In the genomic region with DNA sequence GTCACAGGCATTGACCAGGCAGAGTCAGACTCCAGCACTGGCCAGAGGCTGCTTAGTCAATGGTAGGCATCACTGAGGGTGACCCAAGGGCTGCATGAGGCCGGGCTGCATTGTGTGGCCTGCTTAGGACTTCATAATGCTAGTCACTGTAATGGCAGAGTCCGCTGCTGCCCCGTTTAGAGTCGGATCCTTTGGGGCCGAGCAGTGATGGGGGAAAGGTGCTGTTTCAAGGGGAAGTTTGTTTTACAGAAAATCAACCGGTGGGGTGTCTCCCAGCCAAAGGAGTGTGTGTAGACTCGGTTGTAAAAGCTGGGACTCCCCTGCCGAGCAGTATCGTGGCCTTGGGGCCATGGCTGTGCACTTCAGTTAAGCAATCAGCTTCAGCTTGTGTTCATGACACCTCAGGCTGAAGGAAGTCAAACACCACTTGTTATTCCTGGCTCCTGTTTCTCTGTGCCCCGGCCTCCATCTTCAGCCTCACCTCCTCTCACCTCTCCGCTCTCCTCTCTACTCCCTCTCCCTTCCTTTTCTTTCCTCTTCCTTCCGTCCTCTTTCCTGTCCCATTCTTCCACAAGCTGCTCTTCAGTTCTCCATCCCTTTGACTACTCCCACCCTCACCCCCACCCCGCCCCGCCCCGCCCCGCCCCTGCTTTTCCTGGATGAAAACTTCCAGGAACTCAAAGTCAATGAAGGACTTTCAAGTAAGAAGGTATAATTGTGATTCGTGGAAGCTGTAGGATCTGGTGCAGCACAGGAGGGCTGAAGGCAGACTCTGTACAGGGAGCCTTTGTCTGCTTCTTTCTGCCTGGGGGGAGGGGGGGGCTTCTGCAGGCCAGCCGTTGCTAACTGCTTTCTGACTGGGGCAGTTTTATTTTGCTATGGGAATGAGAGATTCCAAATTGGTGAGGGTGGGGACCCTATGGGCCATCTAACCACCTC, we compare ENCODE assay signal across 16 mouse cellular contexts. TPM values are rescaled to one million over a fixed set of nuclear protein-coding genes. Genes with fewer than 3 reads are reported as not detected.
DNase-seq lines count a peak whose midpoint lies in the region; ATAC-seq lines count a peak whose summit lies in the region.
"Had no signal": no experiment of that assay in that cellular context is flagged by ENCODE, and none has a peak within 500 bp of the region (broad histone marks: within the 10 kb centered on the region; RNA-seq: fewer than 3 reads in every experiment).

No protein-coding gene starts in this region.

- H3K27ac ChIP-seq in heart, embryonic 16.5 days (ENCODE audit: low read length): peak overlapping the region; percentile 86
- H3K27ac ChIP-seq in neural tube, embryonic 11.5 days (ENCODE audit: low read depth, low read length): peak overlapping the region; percentile 17; the same call in 1 of the 2 replicates
- H3K27ac ChIP-seq in neural tube, embryonic 15.5 days (replicated peaks): no peak overlapping the region
- H3K27ac ChIP-seq in embryonic facial prominence, embryonic 10.5 days (replicated peaks): peak overlapping the region; percentile 66
- peak overlapping the region; percentile 85 for H3K27ac ChIP-seq in stomach, embryonic 15.5 days

- H3K4me2 ChIP-seq in heart, embryonic 16.5 days (ENCODE audit: low read depth, low read length): no peak overlapping the region
- no peak overlapping the region for H3K4me2 ChIP-seq in neural tube, embryonic 11.5 days (ENCODE audit: low read depth)
- no peak overlapping the region for H3K4me2 ChIP-seq in neural tube, embryonic 15.5 days
- no peak overlapping the region for H3K4me2 ChIP-seq in stomach, embryonic 15.5 days

- no peak for DNase-seq in heart, adult 8-10 months (ENCODE audit: low spot score)
- DNase-seq in neural tube, embryonic 11.5 days (ENCODE audit: low spot score): no peak
- DNase-seq in embryonic facial prominence, embryonic 10.5 days (ENCODE audit: low spot score): no peak
- no peak for DNase-seq in right cerebral cortex, adult 18-20 months
- DNase-seq in adrenal gland, adult 18-20 months (ENCODE audit: low spot score in 2 of 2): no peak
- DNase-seq: kidney, postnatal 25 days; right cerebral cortex, postnatal 14 days had no signal

- H3K9me3 ChIP-seq in heart, embryonic 16.5 days (replicated peaks; ENCODE audit: control insufficient read depth, low read length): no peaks in the 10 kb centered on the region
- H3K9me3 ChIP-seq in neural tube, embryonic 11.5 days (ENCODE audit: control insufficient read depth, low read length): no peaks in the 10 kb centered on the region
- H3K9me3 ChIP-seq in neural tube, embryonic 15.5 days (replicated peaks): no peaks in the 10 kb centered on the region
- no peaks in the 10 kb centered on the region for H3K9me3 ChIP-seq in embryonic facial prominence, embryonic 10.5 days
- no peaks in the 10 kb centered on the region for H3K9me3 ChIP-seq in stomach, embryonic 15.5 days

- H3K4me1 ChIP-seq in heart, embryonic 16.5 days (ENCODE audit: control insufficient read depth, insufficient read depth, low read length): peaks cover 35% of the 10 kb centered on the region
- H3K4me1 ChIP-seq in neural tube, embryonic 11.5 days (ENCODE audit: control insufficient read depth, insufficient read depth, low read length): no peaks in the 10 kb centered on the region
- H3K4me1 ChIP-seq in neural tube, embryonic 15.5 days: peaks cover 9% of the 10 kb centered on the region
- peaks cover 42% of the 10 kb centered on the region for H3K4me1 ChIP-seq in embryonic facial prominence, embryonic 10.5 days
- H3K4me1 ChIP-seq in stomach, embryonic 15.5 days: peaks cover 6% of the 10 kb centered on the region

- WGBS in heart, embryonic 16.5 days: 63% methylated on average over 18 of the region's 18 CpGs
- WGBS in neural tube, embryonic 11.5 days: 63% methylated on average over 18 of the region's 18 CpGs
- WGBS in neural tube, embryonic 15.5 days: 58% methylated on average over 18 of the region's 18 CpGs
- WGBS in embryonic facial prominence, embryonic 10.5 days: 67% methylated on average over 18 of the region's 18 CpGs
- 62% methylated on average over 18 of the region's 18 CpGs for WGBS in stomach, embryonic 15.5 days

- no peak overlapping the region for H3K4me3 ChIP-seq in heart, embryonic 16.5 days (ENCODE audit: low read length)
- H3K4me3 ChIP-seq in neural tube, embryonic 11.5 days (ENCODE audit: low read depth, low read length): no peak overlapping the region
- H3K4me3 ChIP-seq in neural tube, embryonic 15.5 days (replicated peaks): no peak overlapping the region
- no peak overlapping the region for H3K4me3 ChIP-seq in embryonic facial prominence, embryonic 10.5 days
- no peak overlapping the region for H3K4me3 ChIP-seq in stomach, embryonic 15.5 days (replicated peaks)
- H3K4me3 ChIP-seq: myocyte had no signal

- no peaks in the 10 kb centered on the region for H3K36me3 ChIP-seq in heart, embryonic 16.5 days (ENCODE audit: control insufficient read depth, insufficient read depth)
- H3K36me3 ChIP-seq in neural tube, embryonic 11.5 days (ENCODE audit: control insufficient read depth, insufficient read depth, low read length): no peaks in the 10 kb centered on the region
- no peaks in the 10 kb centered on the region for H3K36me3 ChIP-seq in neural tube, embryonic 15.5 days
- H3K36me3 ChIP-seq in embryonic facial prominence, embryonic 10.5 days (replicated peaks): no peaks in the 10 kb centered on the region
- no peaks in the 10 kb centered on the region for H3K36me3 ChIP-seq in stomach, embryonic 15.5 days

- no peak for ATAC-seq in heart, embryonic 16.5 days (replicated peaks; ENCODE audit: extremely low read depth, insufficient read depth, low FRiP score)
- no peak for ATAC-seq in neural tube, embryonic 11.5 days (ENCODE audit: insufficient read depth, low FRiP score, low TSS enrichment)
- no peak for ATAC-seq in neural tube, embryonic 15.5 days (ENCODE audit: low FRiP score)
- ATAC-seq in stomach, embryonic 15.5 days (ENCODE audit: insufficient read depth, low FRiP score, low read depth): no peak
- ATAC-seq: forebrain, embryonic 16.5 days had no signal

- no peak overlapping the region for H3K9ac ChIP-seq in heart, embryonic 16.5 days (ENCODE audit: low read length)
- no peak overlapping the region for H3K9ac ChIP-seq in neural tube, embryonic 11.5 days (ENCODE audit: low read length)
- no peak overlapping the region for H3K9ac ChIP-seq in neural tube, embryonic 15.5 days (replicated peaks)
- no peak overlapping the region for H3K9ac ChIP-seq in stomach, embryonic 15.5 days

- H3K27me3 ChIP-seq in heart, embryonic 16.5 days (ENCODE audit: control insufficient read depth, insufficient read depth, low read length): no peaks in the 10 kb centered on the region
- no peaks in the 10 kb centered on the region for H3K27me3 ChIP-seq in neural tube, embryonic 11.5 days (ENCODE audit: control insufficient read depth, insufficient read depth, low read length)
- 0 out of 2 replicates have a peak, but pooled peaks cover 3% of the 10 kb centered on the region for H3K27me3 ChIP-seq in neural tube, embryonic 15.5 days (replicated peaks)
- peaks cover 8% of the 10 kb centered on the region for H3K27me3 ChIP-seq in embryonic facial prominence, embryonic 10.5 days (replicated peaks; ENCODE audit: low read depth, poor library complexity, severe bottlenecking)
- H3K27me3 ChIP-seq in stomach, embryonic 15.5 days (replicated peaks): no peaks in the 10 kb centered on the region

RNA-seq across cellular contexts. Expression of a gene that starts 14.6 kb away (rescaled TPM):
- polyA plus RNA-seq in heart, embryonic 16.5 days (2015; fragmentation: Nextera tagmentation; extraction: Ambion mirVana): not detected in 2 replicates
- total RNA-seq in heart, adult 8-10 months (2022): not detected
- not detected in 2 replicates for polyA plus RNA-seq in neural tube, embryonic 11.5 days (2014; fragmentation: Nextera tagmentation; extraction: Ambion mirVana)
- polyA plus RNA-seq in neural tube, embryonic 15.5 days (2015; fragmentation: Nextera tagmentation; extraction: Ambion mirVana): 0.20 TPM in 1 of 2 replicates, not detected in the other
- polyA plus RNA-seq in embryonic facial prominence, embryonic 10.5 days (2016; fragmentation: Nextera tagmentation; extraction: Ambion mirVana): not detected in 2 replicates
- 0.21 and 0.22 TPM in 2 replicates for polyA plus RNA-seq in stomach, embryonic 15.5 days (2015; fragmentation: Nextera tagmentation; extraction: Ambion mirVana)
- not detected for total RNA-seq in adrenal gland, adult 18-20 months (2021)
- total RNA-seq: adrenal gland, postnatal 4 days; CH12.LX; heart, postnatal 25 days had no signal
- polyA plus RNA-seq: forebrain, embryonic 16.5 days; limb, embryonic 14.5 days; myocyte had no signal

RNA-seq across cellular contexts. Expression of a gene that starts 23.0 kb away (rescaled TPM):
- 0.59 and 2.4 TPM in 2 replicates for polyA plus RNA-seq in heart, embryonic 16.5 days (2015; fragmentation: Nextera tagmentation; extraction: Ambion mirVana)
- total RNA-seq in heart, adult 8-10 months (2022): under 1 TPM; 0.19 to 0.40 (median 0.25) TPM
- 0.38 and 0.51 TPM in 2 replicates for polyA plus RNA-seq in neural tube, embryonic 11.5 days (2014; fragmentation: Nextera tagmentation; extraction: Ambion mirVana)
- 0.13 and 7.8 TPM in 2 replicates for polyA plus RNA-seq in neural tube, embryonic 15.5 days (2015; fragmentation: Nextera tagmentation; extraction: Ambion mirVana)
- 0.24 and 0.39 TPM in 2 replicates for polyA plus RNA-seq in embryonic facial prominence, embryonic 10.5 days (2016; fragmentation: Nextera tagmentation; extraction: Ambion mirVana)
- polyA plus RNA-seq in stomach, embryonic 15.5 days (2015; fragmentation: Nextera tagmentation; extraction: Ambion mirVana): 17.7 and 25.2 TPM in 2 replicates
- not detected for total RNA-seq in adrenal gland, adult 18-20 months (2021)
